ENCODE assay signal across 29 mouse cellular contexts in genomic region chr1:99872344-99872743, GRCm38 (mm10).
"Had no signal": no experiment of that assay in that cellular context is flagged by ENCODE, and none has a peak within 500 bp of the region (broad histone marks: within the 10 kb centered on the region; RNA-seq: fewer than 3 reads in every experiment).

No protein-coding gene starts in this region.

- H3K4me3 ChIP-seq: limb, embryonic 10.5 days; limb, embryonic 12.5 days; limb, embryonic 13.5 days; limb, embryonic 15.5 days; liver, embryonic 12.5 days; liver, embryonic 13.5 days; liver, embryonic 15.5 days; lung, embryonic 15.5 days; megakaryocyte, embryonic 14.5 days; midbrain, embryonic 10.5 days; midbrain, embryonic 12.5 days; midbrain, embryonic 13.5 days; midbrain, embryonic 15.5 days; myocyte had no signal

- ATAC-seq: liver, embryonic 12.5 days; liver, postnatal 0 days; lung, postnatal 0 days; midbrain, embryonic 13.5 days; midbrain, embryonic 15.5 days; midbrain, embryonic 16.5 days had no signal

- DNase-seq: left cerebral cortex, postnatal 4 days; liver; liver, embryonic 13.5 days; liver, postnatal 0 days; lung, adult 18-20 months; lung, adult 2 months; lung, embryonic 14.5 days; lung, postnatal 10 days; lung, postnatal 14 days; lung, postnatal 36 days; lung, postnatal 4 days; midbrain, embryonic 14.5 days had no signal

- H3K4me1 ChIP-seq: limb, embryonic 10.5 days; limb, embryonic 12.5 days; limb, embryonic 13.5 days; limb, embryonic 15.5 days; liver, embryonic 12.5 days; liver, embryonic 13.5 days; liver, embryonic 15.5 days; lung, embryonic 15.5 days; megakaryocyte, embryonic 14.5 days; midbrain, embryonic 10.5 days; midbrain, embryonic 12.5 days; midbrain, embryonic 13.5 days; midbrain, embryonic 15.5 days had no signal

- H3K27ac ChIP-seq: limb, embryonic 10.5 days; limb, embryonic 12.5 days; limb, embryonic 13.5 days; limb, embryonic 15.5 days; liver, embryonic 12.5 days; liver, embryonic 13.5 days; liver, embryonic 14.5 days; liver, embryonic 15.5 days; lung, embryonic 15.5 days; macrophage; midbrain, embryonic 10.5 days; midbrain, embryonic 12.5 days; midbrain, embryonic 13.5 days; midbrain, embryonic 15.5 days had no signal
